Mouse (Mus musculus) lung, adult 18-20 months (tissue): Measurements from ENCODE around the gene Rgs3.
"Not testable (repeated sequence)": the region's sequence is repeated elsewhere in the genome, so short reads cannot be mapped to it uniquely, and the experiment has no call there.

Experiments used
- DNase-seq, 2 experiments: peaks; one replicate each; pipeline ENCODE4 v3.0.0; 2022; ENCODE audit warnings: mixed read lengths in 2 of 2

The Rgs3 gene

DNA sequence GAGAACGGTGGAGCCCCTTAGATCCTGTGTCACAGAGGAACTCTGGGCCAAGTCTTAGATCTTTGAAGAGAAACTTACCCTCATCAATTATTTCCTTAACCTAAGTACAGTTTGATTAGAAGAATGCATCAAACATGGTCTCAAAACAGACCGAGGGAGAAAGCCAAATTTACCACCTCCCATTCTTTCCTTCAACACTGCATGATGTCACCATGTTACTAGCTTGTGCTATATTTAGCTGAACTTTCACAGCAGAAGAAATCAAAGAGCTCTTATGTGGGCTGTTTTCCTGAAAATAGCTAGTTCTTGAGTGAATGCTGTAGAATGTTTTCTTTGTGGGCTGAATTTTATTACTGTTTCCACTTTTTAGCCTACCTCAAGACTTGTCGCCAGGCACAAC, 2.2 kb upstream of the Rgs3 start:
- no peak for DNase-seq

DNA sequence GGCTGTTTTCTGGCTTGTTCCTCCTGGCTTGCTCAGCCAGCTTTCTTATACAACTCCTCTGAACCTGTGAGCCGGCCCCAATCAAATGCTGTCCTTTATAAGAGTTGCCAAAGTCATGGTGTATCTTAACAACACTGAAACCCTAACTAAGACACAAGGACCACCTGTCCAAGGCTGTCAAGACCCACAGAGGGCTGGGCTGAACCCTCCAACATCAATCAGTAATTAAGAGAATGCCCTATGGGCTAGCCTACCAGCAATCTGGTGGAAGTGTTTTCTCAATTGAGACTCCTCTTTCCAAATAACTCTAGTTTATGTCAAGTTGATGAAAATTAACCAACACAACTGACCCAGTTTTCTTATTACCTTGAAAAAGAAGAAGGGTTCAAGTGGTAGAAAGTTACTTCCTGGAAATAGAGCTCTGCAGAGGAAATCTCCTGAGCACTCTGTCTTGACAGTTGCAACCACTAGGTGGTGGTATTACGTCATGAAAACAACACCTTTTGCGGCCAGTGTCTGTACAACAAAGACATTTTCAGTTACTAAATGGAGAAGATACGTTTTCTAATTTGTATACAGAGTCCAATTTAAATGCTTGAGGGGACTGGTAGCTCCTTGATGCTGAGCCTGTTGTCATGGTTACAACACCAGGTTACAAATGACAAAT, 1.4 kb downstream of the Rgs3 start:
- DNase-seq: peak; percentile 69 to 76

GRCm38 (mm10) chr4:62561630-62562001, 2.0 kb downstream of the Rgs3 start:
- DNase-seq: no peak

DNA sequence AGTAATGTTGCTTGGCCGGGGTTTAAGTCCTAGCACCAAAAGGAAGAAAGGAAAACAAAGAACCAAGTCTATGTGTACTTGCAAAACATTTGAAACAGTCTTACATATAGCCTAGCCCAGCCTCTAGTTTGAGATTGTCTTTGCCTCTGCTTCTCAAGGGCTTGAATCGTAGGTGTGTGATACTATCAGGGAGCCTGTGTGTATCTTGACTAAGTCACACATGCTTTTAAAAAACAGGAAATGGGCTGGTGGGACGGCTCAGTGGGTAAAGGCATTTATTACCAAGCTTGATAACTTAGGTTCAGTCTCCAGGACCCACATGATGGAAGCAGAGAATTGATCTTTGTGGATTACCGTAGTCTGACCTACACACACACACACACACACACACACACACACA, 2.4 kb downstream of the Rgs3 start:
- DNase-seq: no peak

GRCm38 (mm10) chr4:62566530-62566929, 6.9 kb downstream of the Rgs3 start:
- peak; percentile 31 to 50 for DNase-seq

- DNase-seq: no peak
Observed at GRCm38 (mm10) chr4:62567696-62568095, 8.0 kb downstream of the Rgs3 start.

- DNase-seq: no peak
Observed at GRCm38 (mm10) chr4:62568359-62568758, 8.7 kb downstream of the Rgs3 start.

DNA sequence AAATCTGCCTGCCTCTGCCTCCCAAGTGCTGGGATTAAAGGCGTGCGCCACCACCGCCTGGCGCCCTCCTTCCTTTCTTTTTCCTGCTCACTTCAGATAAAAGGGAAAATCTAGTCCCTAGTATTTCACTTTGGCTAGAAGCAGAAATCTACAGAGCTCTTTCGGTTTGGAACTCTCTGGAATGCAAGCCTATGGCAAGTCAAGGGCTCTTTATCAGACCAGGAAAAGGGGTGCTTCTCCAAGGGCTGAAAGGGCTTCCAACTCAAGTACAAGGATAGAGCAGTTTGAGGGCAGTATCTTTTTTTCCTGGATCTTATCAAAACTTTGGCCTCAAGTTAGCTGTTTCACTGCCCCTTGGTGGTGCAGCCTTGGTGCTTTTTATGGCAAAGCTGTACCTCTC, 10.0 kb downstream of the Rgs3 start:
- no peak for DNase-seq

DNA sequence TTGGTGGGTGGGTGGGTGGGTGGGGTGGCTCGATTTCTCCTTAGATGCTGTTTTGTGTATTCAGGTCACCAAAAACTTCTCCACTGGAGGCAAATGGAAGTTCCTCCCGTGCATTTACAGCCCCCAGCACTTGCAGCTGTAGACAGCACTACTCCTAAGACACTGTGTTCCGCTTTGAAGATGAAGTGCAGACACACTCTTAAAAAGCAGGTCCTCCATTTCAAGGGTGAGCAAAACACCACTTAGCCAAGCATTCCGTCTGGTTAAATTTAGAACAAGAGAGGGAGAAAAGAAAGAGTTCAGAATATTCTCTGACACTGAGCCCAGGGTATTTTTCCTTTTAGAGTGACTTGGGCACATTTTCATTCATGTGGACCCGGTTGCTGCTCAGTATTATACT, 10.4 kb downstream of the Rgs3 start:
- DNase-seq: peak in 1 of 2 experiments; percentile 35

DNA sequence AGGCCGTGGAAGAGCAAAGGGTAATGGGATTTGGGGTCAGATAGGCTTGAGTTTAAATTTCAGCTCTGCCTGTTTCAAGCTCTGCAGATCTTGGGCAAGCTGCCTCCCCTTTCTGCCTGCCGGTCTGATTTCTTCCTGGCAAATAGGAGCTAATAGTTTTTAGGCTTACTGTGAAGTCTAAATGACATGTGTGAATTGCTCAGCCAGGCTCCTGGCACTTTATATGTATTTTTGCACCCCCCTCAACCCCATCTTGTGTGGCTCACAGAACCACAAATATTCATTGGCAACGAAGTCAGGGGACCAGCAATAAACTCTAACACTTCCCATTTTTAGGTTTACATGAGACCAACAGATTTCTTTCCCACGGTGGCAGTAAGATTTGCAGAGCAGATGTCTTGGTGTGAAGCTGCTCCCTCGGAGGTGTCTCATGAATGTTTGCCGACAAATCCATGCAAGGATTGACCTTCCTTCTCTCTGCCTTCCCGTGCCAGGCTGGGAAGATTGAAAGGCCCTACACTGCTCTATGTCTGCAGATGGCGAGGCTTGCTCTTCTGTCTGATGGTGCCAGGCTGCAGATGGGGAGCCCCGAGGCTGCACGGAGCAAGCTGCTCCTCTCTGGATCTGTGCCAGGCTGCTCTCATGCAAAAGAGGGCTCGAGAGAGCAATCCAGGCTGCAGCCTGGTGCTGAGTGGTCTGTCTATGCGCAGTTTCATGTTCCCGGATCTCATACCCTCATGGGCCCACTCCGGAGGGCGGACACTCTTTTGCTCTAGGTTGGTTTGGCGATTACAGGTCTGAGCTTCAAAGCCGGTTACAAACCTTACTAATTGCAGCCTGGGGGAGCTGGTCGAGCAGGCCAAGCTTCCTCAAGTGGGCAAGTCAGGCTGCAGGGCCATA, 23.0 kb downstream of the Rgs3 start:
- no peak for DNase-seq

GRCm38 (mm10) chr4:62583265-62584092, 23.8 kb downstream of the Rgs3 start:
- peak; percentile 53 to 72 for DNase-seq

DNA sequence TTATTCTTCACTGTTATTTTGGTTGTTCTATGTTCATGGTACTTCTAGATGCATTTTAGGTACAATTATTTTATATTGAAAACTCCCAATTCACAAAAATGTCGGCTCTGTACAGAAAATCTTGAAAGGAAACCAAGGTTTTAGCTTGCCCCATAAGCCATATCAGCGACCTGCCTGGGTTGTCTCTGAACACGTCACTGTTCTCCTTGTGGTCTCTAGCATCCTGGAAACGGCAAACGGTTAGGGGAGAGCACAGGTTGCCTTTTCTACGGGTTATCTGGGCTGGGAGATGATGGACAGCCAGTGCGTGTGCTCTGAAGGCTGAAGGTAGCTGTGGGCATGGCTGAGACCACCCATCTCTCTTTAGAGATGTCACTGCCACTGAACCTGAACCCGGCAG, 27.4 kb downstream of the Rgs3 start:
- DNase-seq: no peak

DNA sequence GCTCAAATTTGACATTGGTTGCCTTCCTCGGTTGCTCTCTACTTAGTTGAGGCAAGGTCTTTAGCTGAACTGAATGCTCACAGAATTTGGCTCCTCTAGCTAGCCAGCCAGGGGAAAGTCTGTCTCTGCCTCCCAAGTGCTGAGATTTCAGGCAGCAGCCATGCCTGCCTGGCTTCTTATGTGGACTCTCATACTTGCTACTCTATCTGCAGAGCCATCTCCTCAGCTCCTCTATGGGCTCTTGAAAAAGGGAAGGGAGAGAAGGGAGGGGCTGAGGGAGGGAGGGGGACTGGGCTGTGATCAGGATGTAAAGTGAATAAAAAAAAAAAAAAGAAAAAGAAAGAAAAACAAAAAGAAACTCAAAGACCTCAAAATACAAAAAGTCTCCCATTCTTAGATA, 31.2 kb downstream of the Rgs3 start:
- no peak for DNase-seq

GRCm38 (mm10) chr4:62591326-62591725, 31.7 kb downstream of the Rgs3 start:
- peak in 1 of 2 experiments; percentile 37 for DNase-seq

DNA sequence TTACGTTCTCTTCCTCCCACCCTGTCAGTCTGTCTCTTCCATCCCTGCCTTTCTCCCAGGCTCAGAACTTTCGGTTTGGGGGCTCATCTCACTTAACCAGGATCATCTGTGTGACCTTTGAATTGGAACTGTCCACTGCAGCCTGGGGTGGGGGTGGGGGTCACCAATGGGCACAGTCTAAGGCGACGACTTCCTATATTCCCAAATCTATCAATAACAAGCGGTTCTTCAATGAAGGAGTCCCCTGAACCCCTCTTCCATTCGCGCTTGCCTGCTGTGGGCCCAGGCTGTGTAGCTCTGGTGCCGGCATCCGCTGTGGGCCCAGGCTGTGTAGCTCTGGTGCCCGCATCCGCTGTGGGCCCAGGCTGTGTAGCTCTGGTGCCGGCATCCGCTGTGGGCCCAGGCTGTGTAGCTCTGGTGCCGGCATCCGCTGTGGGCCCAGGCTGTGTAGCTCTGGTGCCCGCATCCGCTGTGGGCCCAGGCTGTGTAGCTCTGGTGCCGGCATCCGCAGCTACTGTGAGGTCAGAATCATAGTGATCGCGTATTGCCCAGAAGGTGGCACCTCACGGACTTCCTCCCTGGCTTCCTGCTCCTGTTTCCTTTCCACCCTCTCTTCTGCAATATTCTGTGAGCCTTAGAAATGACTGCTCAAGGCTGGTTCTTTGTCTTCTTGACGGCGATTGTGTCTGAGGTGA, 34.0 kb downstream of the Rgs3 start:
- not testable (repeated sequence) for DNase-seq

- no peak for DNase-seq
Observed at GRCm38 (mm10) chr4:62594442-62594841, 34.8 kb downstream of the Rgs3 start.

- no peak for DNase-seq
Observed at GRCm38 (mm10) chr4:62596051-62596450, 36.4 kb downstream of the Rgs3 start.

DNA sequence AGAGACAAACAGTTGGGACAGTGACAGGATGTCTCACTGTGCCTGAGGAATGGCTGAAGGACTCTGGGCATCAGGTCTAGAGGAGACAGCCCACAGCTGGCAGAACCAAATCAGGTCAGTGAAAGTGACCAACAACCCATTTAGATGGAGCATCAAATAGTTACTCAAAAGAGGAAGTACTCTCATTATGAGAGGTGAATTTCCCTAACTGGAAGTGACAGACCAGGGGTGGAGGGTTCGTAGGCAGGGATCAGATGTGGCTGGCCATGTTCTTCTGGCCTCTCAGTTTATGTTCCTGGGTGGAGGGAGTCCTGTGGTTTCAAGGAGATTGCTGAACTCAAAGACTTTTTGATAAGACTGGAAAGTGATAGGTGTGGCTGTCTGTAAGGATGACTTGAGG, 40.9 kb downstream of the Rgs3 start:
- no peak for DNase-seq

GRCm38 (mm10) chr4:62603607-62604006, 44.0 kb downstream of the Rgs3 start:
- no peak for DNase-seq

DNA sequence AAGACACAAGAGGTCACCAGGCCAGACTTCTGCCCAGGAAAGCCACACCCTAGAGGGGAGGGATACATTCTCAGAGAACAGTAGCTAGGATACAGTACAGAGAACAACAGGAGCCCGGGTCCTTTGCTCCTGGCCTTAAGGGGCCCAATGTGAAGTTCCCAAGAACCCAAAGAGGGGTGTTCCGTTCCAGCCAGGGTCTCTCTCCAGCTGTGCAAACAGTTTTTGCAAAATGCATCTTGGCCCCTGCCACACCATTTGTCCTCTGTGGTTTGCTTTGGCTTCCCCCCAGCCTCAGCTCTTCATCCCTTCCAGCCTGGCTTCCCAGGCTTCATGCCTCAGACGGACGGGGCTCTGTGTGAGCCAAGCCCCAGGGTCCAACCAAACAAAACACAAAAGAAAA, 44.4 kb downstream of the Rgs3 start:
- no peak for DNase-seq

- no peak for DNase-seq
Observed at GRCm38 (mm10) chr4:62605856-62606541, 46.4 kb downstream of the Rgs3 start.

- DNase-seq: no peak
Observed at GRCm38 (mm10) chr4:62606542-62606882, 46.9 kb downstream of the Rgs3 start.
